Mouse (Mus musculus) CD4-positive, CD25-positive, alpha-beta regulatory T cell, adult 9 weeks (primary cell): ENCODE measurements around the gene Il1b. TPM values are rescaled to one million over a fixed set of nuclear protein-coding genes. Genes with fewer than 3 reads are reported as not detected.

ENCODE experiments used
- polyA plus RNA-seq: library from polyadenylated mRNA; unstranded; fragments of 100-300 nt; shearing (Covaris generic); gene quantifications from one replicate; pipeline ENCODE4 v1.2.1, GENCODE M21; 2017

The Il1b gene
- polyA plus RNA-seq = not detected

DNA sequence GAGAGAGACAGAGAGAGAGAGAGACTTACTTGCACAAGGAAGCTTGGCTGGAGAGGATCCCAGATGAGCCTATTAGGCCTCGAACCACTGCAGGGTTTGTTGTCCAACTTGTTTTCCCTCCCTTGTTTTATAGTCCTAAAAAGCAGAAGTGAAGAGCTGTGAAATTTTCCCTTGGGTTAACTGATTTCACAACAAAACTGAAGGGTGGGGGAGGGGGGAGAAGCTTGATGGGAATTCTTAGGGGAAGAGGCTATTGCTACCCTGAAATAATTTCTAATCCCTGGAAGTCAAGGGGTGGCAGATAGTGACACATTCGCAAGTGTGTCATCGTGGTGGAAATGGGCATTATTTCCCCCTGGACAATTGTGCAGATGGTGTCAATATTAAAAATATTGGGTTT, at the start of gene Il1b:
Gene Il1b, minus strand, starts transcription at position 101 of the 400 bp plus-strand sequence.

Other genes starting within 250 kb of the Il1b start
- 27.8 TPM for gene Chchd5, start 241.4 kb downstream of the Il1b start, polyA plus RNA-seq
- 80.7 TPM for gene Slc20a1, start 172.4 kb downstream of the Il1b start, polyA plus RNA-seq
- 2.6 TPM for gene Ckap2l, start 73.9 kb downstream of the Il1b start, polyA plus RNA-seq
- 0.27 TPM for gene Il1a, start 61.2 kb downstream of the Il1b start, polyA plus RNA-seq
- gene F830045P16Rik, start 165.5 kb upstream of the Il1b start, polyA plus RNA-seq = not detected
- 1.2 TPM for gene Sirpa, start 221.7 kb upstream of the Il1b start, polyA plus RNA-seq